Mouse (Mus musculus): ENCODE results near the gene Ksr2. TPM values are rescaled to one million over a fixed set of nuclear protein-coding genes. Genes with fewer than 3 reads are reported as not detected.

The Ksr2 gene
- polyA plus RNA-seq, 1 experiment from 2014 or later = 0.19 TPM

GRCm38 (mm10) chr5:117635211-117635610, 221.4 kb downstream of the Ksr2 start:
- 71% methylated on average over 2 of the region's 2 CpGs for WGBS (ENCODE audit: insufficient replicate concordance)
- no peak overlapping the region for H3K27ac ChIP-seq (ENCODE audit: low read depth, low read length)
- H3K36me3 ChIP-seq (ENCODE audit: control insufficient read depth, insufficient read depth, low read length) = no peaks in the 10 kb centered on the region
- no peaks in the 10 kb centered on the region for H3K27me3 ChIP-seq (ENCODE audit: control insufficient read depth, insufficient read depth, low read length)
- H3K9ac ChIP-seq (ENCODE audit: low read depth, low read length) = no peak overlapping the region
- H3K4me2 ChIP-seq = no peak overlapping the region
- H3K4me1 ChIP-seq (ENCODE audit: control insufficient read depth, insufficient read depth, low read length) = no peaks in the 10 kb centered on the region
- H3K4me3 ChIP-seq (ENCODE audit: low read depth, low read length) = no peak overlapping the region
- no peaks in the 10 kb centered on the region for H3K9me3 ChIP-seq (replicated peaks; ENCODE audit: control insufficient read depth, low read length)
- no peak for ATAC-seq (replicated peaks; ENCODE audit: insufficient number of reproducible peaks, low FRiP score, low TSS enrichment)

DNA sequence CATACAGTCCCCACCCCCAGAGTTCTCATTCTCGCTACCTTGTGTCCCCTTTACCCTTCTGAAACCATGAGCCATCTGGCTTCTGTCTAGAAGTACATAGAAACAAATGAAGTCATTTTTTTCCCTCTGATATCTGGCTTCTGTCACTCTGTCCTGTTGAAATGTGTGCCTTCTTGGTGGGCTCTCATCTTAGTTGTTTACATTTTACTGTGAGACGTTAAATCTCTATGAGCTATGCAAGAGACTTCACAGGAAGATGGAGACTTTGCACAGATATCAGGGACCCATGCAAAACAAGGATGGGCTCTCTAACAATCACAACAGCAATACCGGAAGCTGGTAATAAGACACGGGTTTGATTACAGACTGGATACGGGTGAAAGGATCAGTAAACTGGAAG, 222.0 kb downstream of the Ksr2 start:
- H3K36me3 ChIP-seq (ENCODE audit: control insufficient read depth, insufficient read depth, low read length) = no peaks in the 10 kb centered on the region
- no peak overlapping the region for H3K4me2 ChIP-seq
- H3K4me3 ChIP-seq (ENCODE audit: low read depth, low read length) = no peak overlapping the region
- no peaks in the 10 kb centered on the region for H3K27me3 ChIP-seq (ENCODE audit: control insufficient read depth, insufficient read depth, low read length)
- H3K9me3 ChIP-seq (replicated peaks; ENCODE audit: control insufficient read depth, low read length) = no peaks in the 10 kb centered on the region
- H3K4me1 ChIP-seq (ENCODE audit: control insufficient read depth, insufficient read depth, low read length) = no peaks in the 10 kb centered on the region
- WGBS (ENCODE audit: insufficient replicate concordance) = 36% methylated on average over 5 of the region's 5 CpGs
- no peak overlapping the region for H3K27ac ChIP-seq (ENCODE audit: low read depth, low read length)
- no peak overlapping the region for H3K9ac ChIP-seq (ENCODE audit: low read depth, low read length)
- ATAC-seq (replicated peaks; ENCODE audit: insufficient number of reproducible peaks, low FRiP score, low TSS enrichment) = no peak

DNA sequence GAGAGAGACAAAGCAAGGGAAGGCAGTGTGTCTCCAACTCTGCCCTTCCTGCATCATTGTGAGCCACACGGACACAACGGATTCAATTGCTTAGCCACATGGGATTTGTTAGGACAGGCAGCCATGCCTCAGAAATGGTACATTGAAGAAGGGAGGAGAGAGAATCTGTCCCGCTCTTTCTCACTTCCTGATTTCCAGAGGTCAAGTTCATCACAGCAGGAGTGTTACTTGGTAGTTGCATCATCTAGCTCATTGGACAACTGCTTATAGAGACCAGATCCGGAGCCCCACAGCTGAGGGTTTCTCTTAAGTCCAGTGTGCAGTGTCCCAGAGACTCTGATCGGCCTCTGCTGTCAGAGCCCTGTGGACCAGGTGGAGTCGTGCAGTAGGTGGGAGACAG, 227.8 kb downstream of the Ksr2 start:
- H3K27ac ChIP-seq (ENCODE audit: low read depth, low read length) = no peak overlapping the region
- H3K4me1 ChIP-seq (ENCODE audit: control insufficient read depth, insufficient read depth, low read length) = no peaks in the 10 kb centered on the region
- no peaks in the 10 kb centered on the region for H3K36me3 ChIP-seq (ENCODE audit: control insufficient read depth, insufficient read depth, low read length)
- no peaks in the 10 kb centered on the region for H3K27me3 ChIP-seq (ENCODE audit: control insufficient read depth, insufficient read depth, low read length)
- no peak for ATAC-seq (replicated peaks; ENCODE audit: insufficient number of reproducible peaks, low FRiP score, low TSS enrichment)
- H3K9me3 ChIP-seq (replicated peaks; ENCODE audit: control insufficient read depth, low read length) = no peaks in the 10 kb centered on the region
- no peak overlapping the region for H3K4me2 ChIP-seq
- H3K9ac ChIP-seq (ENCODE audit: low read depth, low read length) = no peak overlapping the region
- no peak overlapping the region for H3K4me3 ChIP-seq (ENCODE audit: low read depth, low read length)
- WGBS (ENCODE audit: insufficient replicate concordance) = 80% methylated on average over 6 of the region's 6 CpGs

GRCm38 (mm10) chr5:117651238-117651886, 237.6 kb downstream of the Ksr2 start:
- Histone ChIP-seq H3K27ac (ENCODE audit: low read depth, low read length) (no peak overlapping the region), H3K36me3 (ENCODE audit: control insufficient read depth, insufficient read depth, low read length) (no peaks in the 10 kb centered on the region), H3K9me3 (replicated peaks; ENCODE audit: control insufficient read depth, low read length) (no peaks in the 10 kb centered on the region), H3K4me3 (ENCODE audit: low read depth, low read length) (no peak overlapping the region), H3K9ac (ENCODE audit: low read depth, low read length) (no peak overlapping the region), H3K4me1 (ENCODE audit: control insufficient read depth, insufficient read depth, low read length) (no peaks in the 10 kb centered on the region), H3K27me3 (ENCODE audit: control insufficient read depth, insufficient read depth, low read length) (no peaks in the 10 kb centered on the region), H3K4me2 (no peak overlapping the region)
- WGBS (ENCODE audit: insufficient replicate concordance) = 49% methylated on average over 14 of the region's 14 CpGs
- ATAC-seq (replicated peaks; ENCODE audit: insufficient number of reproducible peaks, low FRiP score, low TSS enrichment) = no peak

- Histone ChIP-seq H3K27me3 (ENCODE audit: control insufficient read depth, insufficient read depth, low read length) (no peaks in the 10 kb centered on the region), H3K4me2 (no peak overlapping the region), H3K27ac (ENCODE audit: low read depth, low read length) (no peak overlapping the region), H3K9ac (ENCODE audit: low read depth, low read length) (no peak overlapping the region), H3K4me1 (ENCODE audit: control insufficient read depth, insufficient read depth, low read length) (no peaks in the 10 kb centered on the region), H3K36me3 (ENCODE audit: control insufficient read depth, insufficient read depth, low read length) (no peaks in the 10 kb centered on the region), H3K9me3 (replicated peaks; ENCODE audit: control insufficient read depth, low read length) (no peaks in the 10 kb centered on the region), H3K4me3 (ENCODE audit: low read depth, low read length) (no peak overlapping the region)
- ATAC-seq (replicated peaks; ENCODE audit: insufficient number of reproducible peaks, low FRiP score, low TSS enrichment) = no peak
- WGBS (ENCODE audit: insufficient replicate concordance) = 46% methylated on average over 6 of the region's 6 CpGs
These were observed 244.8 kb downstream of the Ksr2 start for GRCm38 (mm10) chr5:117658641-117659040.

DNA sequence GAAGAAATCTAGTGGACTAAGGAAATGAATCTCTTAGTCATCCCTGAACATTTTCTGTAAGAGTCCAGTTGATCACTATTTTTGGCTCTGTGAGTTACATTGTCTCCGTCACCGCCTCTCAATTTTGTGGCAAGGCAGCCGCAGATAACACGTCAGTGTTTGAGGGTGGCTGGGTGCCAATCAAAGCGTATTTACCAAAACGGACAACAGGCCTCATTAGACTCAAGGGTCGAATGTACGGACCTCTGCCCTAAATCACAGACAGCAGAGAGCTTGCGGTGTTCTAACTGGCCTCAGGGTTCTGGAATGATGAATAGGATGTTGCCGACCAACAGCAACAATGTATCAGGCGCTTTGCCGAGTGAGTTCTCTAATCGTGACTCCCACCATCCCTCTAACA, 245.8 kb downstream of the Ksr2 start:
- Histone ChIP-seq H3K36me3 (ENCODE audit: control insufficient read depth, insufficient read depth, low read length) (no peaks in the 10 kb centered on the region), H3K4me2 (no peak overlapping the region)
- ATAC-seq (replicated peaks; ENCODE audit: insufficient number of reproducible peaks, low FRiP score, low TSS enrichment) = no peak

GRCm38 (mm10) chr5:117665181-117665580, 251.4 kb downstream of the Ksr2 start:
- H3K9me3 ChIP-seq (replicated peaks; ENCODE audit: control insufficient read depth, low read length) = no peaks in the 10 kb centered on the region
- no peak overlapping the region; the same call in 1 of the 2 replicates for H3K4me3 ChIP-seq (ENCODE audit: low read depth, low read length)
- 12% methylated on average over 9 of the region's 9 CpGs for WGBS (ENCODE audit: insufficient replicate concordance)
- H3K27me3 ChIP-seq (ENCODE audit: control insufficient read depth, insufficient read depth, low read length) = no peaks in the 10 kb centered on the region
- no peak overlapping the region for H3K9ac ChIP-seq (ENCODE audit: low read depth, low read length)
- ATAC-seq (replicated peaks; ENCODE audit: insufficient number of reproducible peaks, low FRiP score, low TSS enrichment) = no peak
- no peak overlapping the region for H3K27ac ChIP-seq (ENCODE audit: low read depth, low read length)
- H3K4me1 ChIP-seq (ENCODE audit: control insufficient read depth, insufficient read depth, low read length) = peaks cover 12% of the 10 kb centered on the region
- H3K4me2 ChIP-seq = peak overlapping the region; percentile 36
- H3K36me3 ChIP-seq (ENCODE audit: control insufficient read depth, insufficient read depth, low read length) = no peaks in the 10 kb centered on the region

More for the DNA sequence above, 245.8 kb downstream of the Ksr2 start:
- Histone ChIP-seq H3K4me3 (ENCODE audit: low read depth, low read length) (no peak overlapping the region), H3K27ac (ENCODE audit: low read depth, low read length) (no peak overlapping the region), H3K9ac (ENCODE audit: low read depth, low read length) (no peak overlapping the region), H3K9me3 (replicated peaks; ENCODE audit: control insufficient read depth, low read length) (no peaks in the 10 kb centered on the region), H3K4me1 (ENCODE audit: control insufficient read depth, insufficient read depth, low read length) (no peaks in the 10 kb centered on the region), H3K27me3 (ENCODE audit: control insufficient read depth, insufficient read depth, low read length) (no peaks in the 10 kb centered on the region)
- 54% methylated on average over 13 of the region's 13 CpGs for WGBS (ENCODE audit: insufficient replicate concordance)

DNA sequence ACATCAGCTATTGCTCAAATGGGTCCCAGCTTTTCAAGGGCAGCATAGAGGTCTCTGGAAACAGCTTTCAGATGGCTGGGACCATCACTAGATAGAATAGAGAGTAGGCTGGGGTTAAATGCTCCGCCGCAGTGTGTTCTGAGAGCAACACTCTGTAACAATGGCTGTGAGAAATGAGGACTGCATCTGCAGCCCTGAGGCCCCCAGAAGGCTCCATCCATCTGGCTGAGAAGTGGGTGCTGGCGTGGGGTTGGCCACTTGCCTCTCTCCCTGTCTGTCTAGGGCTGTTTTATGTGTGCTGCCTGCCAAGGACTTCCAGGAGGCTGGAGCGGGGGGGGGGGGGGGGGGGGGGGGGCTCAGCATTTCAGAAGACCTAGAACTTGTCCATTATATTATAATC, 253.5 kb downstream of the Ksr2 start:
- H3K36me3 ChIP-seq (ENCODE audit: control insufficient read depth, insufficient read depth, low read length) = no peaks in the 10 kb centered on the region
- H3K4me3 ChIP-seq (ENCODE audit: low read depth, low read length) = no peak overlapping the region
- H3K9ac ChIP-seq (ENCODE audit: low read depth, low read length) = no peak overlapping the region
- no peaks in the 10 kb centered on the region for H3K9me3 ChIP-seq (replicated peaks; ENCODE audit: control insufficient read depth, low read length)
- no peak overlapping the region for H3K27ac ChIP-seq (ENCODE audit: low read depth, low read length)
- no peaks in the 10 kb centered on the region for H3K27me3 ChIP-seq (ENCODE audit: control insufficient read depth, insufficient read depth, low read length)
- WGBS (ENCODE audit: insufficient replicate concordance) = 92% methylated on average over 3 of the region's 4 CpGs
- ATAC-seq (replicated peaks; ENCODE audit: insufficient number of reproducible peaks, low FRiP score, low TSS enrichment) = no peak
- H3K4me2 ChIP-seq = no peak overlapping the region
- H3K4me1 ChIP-seq (ENCODE audit: control insufficient read depth, insufficient read depth, low read length) = peaks cover 18% of the 10 kb centered on the region

DNA sequence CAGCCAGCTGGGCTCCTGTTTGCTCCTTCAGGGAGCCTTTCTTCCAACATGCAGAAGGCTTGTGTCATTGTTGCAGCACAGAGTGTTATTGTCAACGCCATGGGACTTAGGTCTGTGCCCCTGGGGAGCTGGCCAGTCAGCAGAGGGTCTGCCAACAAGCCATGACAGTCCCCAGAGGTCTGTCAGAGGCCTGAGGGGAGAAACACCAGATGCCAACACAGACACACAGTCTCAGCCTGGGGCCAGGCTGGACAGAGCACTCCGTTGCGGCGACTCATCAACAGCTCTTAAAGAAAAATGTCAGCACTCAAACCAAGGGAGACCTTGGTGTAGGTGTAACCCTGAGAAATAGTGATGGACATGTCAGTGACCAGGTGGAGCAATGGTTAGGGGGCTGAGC, 255.5 kb downstream of the Ksr2 start:
- H3K4me1 ChIP-seq (ENCODE audit: control insufficient read depth, insufficient read depth, low read length) = peaks cover 18% of the 10 kb centered on the region
- H3K36me3 ChIP-seq (ENCODE audit: control insufficient read depth, insufficient read depth, low read length) = no peaks in the 10 kb centered on the region
- no peak overlapping the region for H3K9ac ChIP-seq (ENCODE audit: low read depth, low read length)
- ATAC-seq (replicated peaks; ENCODE audit: insufficient number of reproducible peaks, low FRiP score, low TSS enrichment) = 0 out of 2 replicates have a peak, but pooled peaks have one; percentile 42
- no peak overlapping the region for H3K4me2 ChIP-seq
- H3K27me3 ChIP-seq (ENCODE audit: control insufficient read depth, insufficient read depth, low read length) = no peaks in the 10 kb centered on the region
- no peaks in the 10 kb centered on the region for H3K9me3 ChIP-seq (replicated peaks; ENCODE audit: control insufficient read depth, low read length)
- 17% methylated on average over 4 of the region's 4 CpGs for WGBS (ENCODE audit: insufficient replicate concordance)
- 0 out of 2 replicates have a peak overlapping the region, but pooled peaks have one; percentile 22 for H3K27ac ChIP-seq (ENCODE audit: low read depth, low read length)
- H3K4me3 ChIP-seq (ENCODE audit: low read depth, low read length) = no peak overlapping the region
